Mouse (Mus musculus) urinary bladder, postnatal 10 days (tissue): ENCODE measurements around the gene Klf8.
"Not testable (repeated sequence)": the region's sequence is repeated elsewhere in the genome, so short reads cannot be mapped to it uniquely, and the experiment has no call there.

Source experiments
- DNase-seq: peaks from one replicate; pipeline ENCODE4 v3.0.0; 2022; ENCODE audit warnings: low spot score

Klf8 gene

GRCm38 (mm10) chrX:153237304-153237919 lies at the start of gene Klf8:
Gene Klf8 (plus strand): TSS chrX:153237466.
- DNase-seq: no peak

- DNase-seq: not testable (repeated sequence)
These were observed 38.1 kb upstream of the Klf8 start for GRCm38 (mm10) chrX:153199185-153199584.

- no peak for DNase-seq
These were observed 26.2 kb upstream of the Klf8 start for GRCm38 (mm10) chrX:153211101-153211500.

- no peak for DNase-seq
These were observed 6.0 kb upstream of the Klf8 start for GRCm38 (mm10) chrX:153231240-153231639.

GRCm38 (mm10) chrX:153233255-153233654 lies 4.0 kb upstream of the Klf8 start:
- no peak for DNase-seq

GRCm38 (mm10) chrX:153237920-153238504 lies 746 bp downstream of the Klf8 start:
- no peak for DNase-seq

GRCm38 (mm10) chrX:153254256-153254655 lies 17.0 kb downstream of the Klf8 start:
- no peak for DNase-seq

GRCm38 (mm10) chrX:153255504-153255903 lies 18.2 kb downstream of the Klf8 start:
- DNase-seq: no peak

GRCm38 (mm10) chrX:153282185-153282584 lies 44.9 kb downstream of the Klf8 start:
- DNase-seq: no peak

- DNase-seq: no peak
These were observed 74.1 kb downstream of the Klf8 start for GRCm38 (mm10) chrX:153311356-153311755.

- DNase-seq: no peak
These were observed 85.8 kb downstream of the Klf8 start for GRCm38 (mm10) chrX:153323105-153323504.

- DNase-seq: not testable (repeated sequence)
These were observed 96.9 kb downstream of the Klf8 start for GRCm38 (mm10) chrX:153334140-153334539.

- no peak for DNase-seq
These were observed 122.3 kb downstream of the Klf8 start for GRCm38 (mm10) chrX:153359331-153360215.

- no peak for DNase-seq
These were observed 122.9 kb downstream of the Klf8 start for GRCm38 (mm10) chrX:153360216-153360590.

- no peak for DNase-seq
These were observed 123.5 kb downstream of the Klf8 start for GRCm38 (mm10) chrX:153360666-153361269.

- DNase-seq: no peak
These were observed 129.5 kb downstream of the Klf8 start for GRCm38 (mm10) chrX:153366754-153367153.

GRCm38 (mm10) chrX:153369780-153370179 lies 132.5 kb downstream of the Klf8 start:
- DNase-seq: no peak

GRCm38 (mm10) chrX:153375105-153375504 lies 137.8 kb downstream of the Klf8 start:
- no peak for DNase-seq

GRCm38 (mm10) chrX:153381753-153382152 lies 144.5 kb downstream of the Klf8 start:
- no peak for DNase-seq

- DNase-seq: no peak
These were observed 152.0 kb downstream of the Klf8 start for GRCm38 (mm10) chrX:153389291-153389690.

- no peak for DNase-seq
These were observed 179.8 kb downstream of the Klf8 start for GRCm38 (mm10) chrX:153417067-153417466.

- DNase-seq: no peak
These were observed 196.5 kb downstream of the Klf8 start for GRCm38 (mm10) chrX:153433659-153434293.
